Mouse (Mus musculus) neural tube, embryonic 12.5 days (tissue): ENCODE data around the gene Dda1. TPM values are rescaled to one million over a fixed set of nuclear protein-coding genes. Genes with fewer than 3 reads are reported as not detected.

ENCODE experiments used
- ATAC-seq: fragments of 200-750 bp; cut with Nextera tagmentation; 2 replicates; pipeline ENCODE4 v1.8.0; 2017; ENCODE audit warnings: low read depth, mild to moderate bottlenecking, moderate TSS enrichment, moderate library complexity; ENCODE audit not compliant: low FRiP score
- H3K27ac ChIP-seq: fragments of 300-500 bp; sonication (generic); 2 replicates; pipeline ENCODE4 v1.5.1; 2016
- H3K27me3 ChIP-seq: fragments of 300-500 bp; sonication (generic); replicated peaks from 2 replicates; pipeline ENCODE4 v1.6.1; 2016; ENCODE audit warnings: mild to moderate bottlenecking
- H3K36me3 ChIP-seq: fragments of 300-500 bp; sonication (generic); 2 replicates; pipeline ENCODE4 v1.6.1; 2016; ENCODE audit warnings: mild to moderate bottlenecking
- H3K4me1 ChIP-seq: fragments of 300-500 bp; sonication (generic); 2 replicates; pipeline ENCODE4 v1.6.1; 2016
- H3K4me2 ChIP-seq: fragments of 300-500 bp; sonication (generic); replicated peaks from 2 replicates; pipeline ENCODE4 v1.6.1; 2016; ENCODE audit warnings: mild to moderate bottlenecking
- H3K4me3 ChIP-seq: fragments of 300-500 bp; sonication (generic); 2 replicates; pipeline ENCODE4 v1.5.1; 2016
- H3K9ac ChIP-seq: fragments of 300-500 bp; sonication (generic); 2 replicates; pipeline ENCODE4 v1.6.1; 2016; ENCODE audit warnings: mild to moderate bottlenecking
- H3K9me3 ChIP-seq: fragments of 300-500 bp; sonication (generic); 2 replicates; pipeline ENCODE4 v1.6.1; 2016; ENCODE audit warnings: mild to moderate bottlenecking
- WGBS: fragments of 180-500 bp; shearing (Covaris S2); methylation state at CpG from one replicate; pipeline ENCODE4 v1.1.7; 2016; 5-methylcytosine and 5-hydroxymethylcytosine counted together
- polyA plus RNA-seq: library from polyadenylated mRNA; unstranded; fragments of >200 nt; fragmentation: Nextera tagmentation; extraction: Ambion mirVana; gene quantifications from 2 replicates; pipeline ENCODE4 v1.2.1, GENCODE M21; 2016

The Dda1 gene
- polyA plus RNA-seq, 1 experiment from 2014 or later, result 189 TPM

- Histone ChIP-seq H3K9ac (peak within 1 kb of the TSS; percentile 97), H3K9me3 (no peaks in the 10 kb centered on the region), H3K4me1 (peaks cover 40% of the 10 kb centered on the region), H3K4me3 (peak within 1 kb of the TSS; percentile 87), H3K36me3 (peaks cover 41% of the 10 kb centered on the region), H3K27me3 (no peaks in the 10 kb centered on the region), H3K4me2 (peak within 1 kb of the TSS; percentile 76), H3K27ac (peak within 1 kb of the TSS; percentile 57; the same call in 1 of the 2 replicates)
- WGBS, result 5% methylated on average over 58 of the region's 58 CpGs
- ATAC-seq, result peak; percentile 68
Measured at GRCm38 (mm10) chr8:71485142-71486135, 16.4 kb downstream of the Dda1 start, which contains the start of gene Ano8. Ano8 (minus strand) TSS chr8:71485963.

GRCm38 (mm10) chr8:71486136-71486529 lies 17.1 kb downstream of the Dda1 start:
- Histone ChIP-seq H3K9me3 (no peaks in the 10 kb centered on the region), H3K4me3 (peak overlapping the region; percentile 87), H3K4me1 (peaks cover 37% of the 10 kb centered on the region), H3K27me3 (no peaks in the 10 kb centered on the region), H3K4me2 (peak overlapping the region; percentile 76), H3K36me3 (peaks cover 37% of the 10 kb centered on the region), H3K27ac (no peak overlapping the region), H3K9ac (peak overlapping the region; percentile 29; the same call in 1 of the 2 replicates)
- no peak for ATAC-seq
- 27% methylated on average over 7 of the region's 7 CpGs for WGBS

GRCm38 (mm10) chr8:71487691-71488445 lies 18.9 kb downstream of the Dda1 start, which contains the start of gene Gtpbp3:
Gtpbp3 (plus strand) TSS chr8:71488103.
- under 1% methylated on average over 33 of the region's 33 CpGs for WGBS

GRCm38 (mm10) chr8:71488454-71488853 lies 19.5 kb downstream of the Dda1 start:
- 0% methylated on average over 22 of the region's 22 CpGs for WGBS
- peak; percentile 84 for ATAC-seq
- peak overlapping the region; percentile 85 for H3K9ac ChIP-seq
- peaks cover 37% of the 10 kb centered on the region for H3K36me3 ChIP-seq
- no peaks in the 10 kb centered on the region for H3K27me3 ChIP-seq
- 0 out of 2 replicates have a peak overlapping the region, but pooled peaks have one; percentile 57 for H3K27ac ChIP-seq
- peak overlapping the region; percentile 82 for H3K4me3 ChIP-seq
- peak overlapping the region; percentile 100 for H3K4me2 ChIP-seq
- H3K9me3 ChIP-seq, result no peaks in the 10 kb centered on the region
- peaks cover 33% of the 10 kb centered on the region for H3K4me1 ChIP-seq

More at GRCm38 (mm10) chr8:71487691-71488445, 18.9 kb downstream of the Dda1 start, which contains the start of gene Gtpbp3:
- H3K9me3 ChIP-seq, result no peaks in the 10 kb centered on the region
- peak within 1 kb of the TSS; percentile 82 for H3K4me3 ChIP-seq
- H3K27ac ChIP-seq, result peak within 1 kb of the TSS; percentile 57
- no peaks in the 10 kb centered on the region for H3K27me3 ChIP-seq
- peak within 1 kb of the TSS; percentile 100 for H3K4me2 ChIP-seq
- H3K4me1 ChIP-seq, result peaks cover 33% of the 10 kb centered on the region
- peaks cover 38% of the 10 kb centered on the region for H3K36me3 ChIP-seq
- ATAC-seq, result peak; percentile 25
- H3K9ac ChIP-seq, result peak within 1 kb of the TSS; percentile 85

- peaks cover 25% of the 10 kb centered on the region for H3K36me3 ChIP-seq
- WGBS, result 21% methylated on average over 16 of the region's 16 CpGs
- ATAC-seq, result peak; percentile 67
- H3K27ac ChIP-seq, result no peak overlapping the region
- no peak overlapping the region for H3K4me3 ChIP-seq
- no peak overlapping the region for H3K9ac ChIP-seq
- H3K4me1 ChIP-seq, result peaks cover 21% of the 10 kb centered on the region
- peak overlapping the region; percentile 32 for H3K4me2 ChIP-seq
- 0 out of 2 replicates have a peak, but pooled peaks cover 4% of the 10 kb centered on the region for H3K27me3 ChIP-seq
- H3K9me3 ChIP-seq, result no peaks in the 10 kb centered on the region
Measured at GRCm38 (mm10) chr8:71495039-71495438, 26.0 kb downstream of the Dda1 start.

- Histone ChIP-seq H3K27me3 (0 out of 2 replicates have a peak, but pooled peaks cover 4% of the 10 kb centered on the region), H3K4me1 (peaks cover 21% of the 10 kb centered on the region), H3K27ac (no peak overlapping the region), H3K4me2 (no peak overlapping the region), H3K4me3 (no peak overlapping the region), H3K9me3 (no peaks in the 10 kb centered on the region), H3K36me3 (peaks cover 25% of the 10 kb centered on the region), H3K9ac (no peak overlapping the region)
- no peak for ATAC-seq
- WGBS, result 92% methylated on average over 5 of the region's 5 CpGs
Measured at GRCm38 (mm10) chr8:71495811-71496210, 26.8 kb downstream of the Dda1 start.

- 47% methylated on average over 11 of the region's 11 CpGs for WGBS
- H3K4me2 ChIP-seq, result no peak overlapping the region
- peaks cover 21% of the 10 kb centered on the region for H3K4me1 ChIP-seq
- no peaks in the 10 kb centered on the region for H3K9me3 ChIP-seq
- ATAC-seq, result no peak
- no peak overlapping the region for H3K4me3 ChIP-seq
- H3K27me3 ChIP-seq, result 0 out of 2 replicates have a peak, but pooled peaks cover 4% of the 10 kb centered on the region
- H3K36me3 ChIP-seq, result peaks cover 18% of the 10 kb centered on the region
- H3K27ac ChIP-seq, result no peak overlapping the region
- no peak overlapping the region for H3K9ac ChIP-seq
Measured at GRCm38 (mm10) chr8:71496481-71496880, 27.5 kb downstream of the Dda1 start.

- Histone ChIP-seq H3K9ac (0 out of 2 replicates have a peak overlapping the region, but pooled peaks have one; percentile 8), H3K4me3 (no peak overlapping the region), H3K4me2 (no peak overlapping the region), H3K36me3 (peaks cover 11% of the 10 kb centered on the region), H3K4me1 (peaks cover 21% of the 10 kb centered on the region), H3K9me3 (no peaks in the 10 kb centered on the region), H3K27ac (no peak overlapping the region), H3K27me3 (0 out of 2 replicates have a peak, but pooled peaks cover 4% of the 10 kb centered on the region)
- no peak for ATAC-seq
- WGBS, result 90% methylated on average over 1 of the region's 1 CpGs
Measured at GRCm38 (mm10) chr8:71497077-71497645, 28.2 kb downstream of the Dda1 start.

- no peaks in the 10 kb centered on the region for H3K9me3 ChIP-seq
- ATAC-seq, result no peak
- H3K4me3 ChIP-seq, result no peak overlapping the region
- peaks cover 21% of the 10 kb centered on the region for H3K4me1 ChIP-seq
- H3K27ac ChIP-seq, result no peak overlapping the region
- H3K36me3 ChIP-seq, result peaks cover 3% of the 10 kb centered on the region; the same call in 1 of the 2 replicates
- WGBS, result 28% methylated on average over 15 of the region's 15 CpGs
- no peak overlapping the region for H3K4me2 ChIP-seq
- H3K9ac ChIP-seq, result no peak overlapping the region
- H3K27me3 ChIP-seq, result 0 out of 2 replicates have a peak, but pooled peaks cover 4% of the 10 kb centered on the region
Measured at GRCm38 (mm10) chr8:71497881-71498501, 29.0 kb downstream of the Dda1 start.

GRCm38 (mm10) chr8:71498816-71499690 lies 30.1 kb downstream of the Dda1 start:
- Histone ChIP-seq H3K9me3 (no peaks in the 10 kb centered on the region), H3K4me3 (no peak overlapping the region), H3K27ac (no peak overlapping the region), H3K9ac (no peak overlapping the region), H3K4me2 (no peak overlapping the region), H3K36me3 (no peaks in the 10 kb centered on the region), H3K4me1 (peaks cover 21% of the 10 kb centered on the region), H3K27me3 (0 out of 2 replicates have a peak, but pooled peaks cover 4% of the 10 kb centered on the region)
- 40% methylated on average over 16 of the region's 16 CpGs for WGBS
- ATAC-seq, result no peak
